Mouse (Mus musculus): ENCODE data around the gene Iqce.

Gene Iqce

GRCm38 (mm10) chr5:140639312-140639711, 62.9 kb downstream of the Iqce start:
- DNase-seq (ENCODE audit: extremely low spot score): no peak

GRCm38 (mm10) chr5:140638484-140638883, 63.7 kb downstream of the Iqce start:
- no peak for DNase-seq (ENCODE audit: extremely low spot score)

GRCm38 (mm10) chr5:140637989-140638388, 64.2 kb downstream of the Iqce start:
- no peak for DNase-seq (ENCODE audit: extremely low spot score)

- no peak for DNase-seq (ENCODE audit: extremely low spot score)
Measured at GRCm38 (mm10) chr5:140637058-140637410, 65.1 kb downstream of the Iqce start.

GRCm38 (mm10) chr5:140636316-140637057, 65.7 kb downstream of the Iqce start:
- no peak for DNase-seq (ENCODE audit: extremely low spot score)

- DNase-seq (ENCODE audit: extremely low spot score): no peak
Measured at GRCm38 (mm10) chr5:140634798-140635722, 67.1 kb downstream of the Iqce start.

GRCm38 (mm10) chr5:140633432-140633831, 68.7 kb downstream of the Iqce start:
- no peak for DNase-seq (ENCODE audit: extremely low spot score)

GRCm38 (mm10) chr5:140628995-140629394, 73.2 kb downstream of the Iqce start:
- DNase-seq (ENCODE audit: extremely low spot score): no peak

GRCm38 (mm10) chr5:140627580-140627979, 74.6 kb downstream of the Iqce start:
- DNase-seq (ENCODE audit: extremely low spot score): no peak

- DNase-seq (ENCODE audit: extremely low spot score): no peak
Measured at GRCm38 (mm10) chr5:140624961-140625360, 77.2 kb downstream of the Iqce start.

- no peak for DNase-seq (ENCODE audit: extremely low spot score)
Measured at GRCm38 (mm10) chr5:140624238-140624637, 77.9 kb downstream of the Iqce start.

- no peak for DNase-seq (ENCODE audit: extremely low spot score)
Measured at GRCm38 (mm10) chr5:140623791-140624190, 78.4 kb downstream of the Iqce start.

- DNase-seq (ENCODE audit: extremely low spot score): no peak
Measured at GRCm38 (mm10) chr5:140622978-140623670, 79.1 kb downstream of the Iqce start.

- no peak for DNase-seq (ENCODE audit: extremely low spot score)
Measured at GRCm38 (mm10) chr5:140621517-140621916, 80.7 kb downstream of the Iqce start.

- no peak for DNase-seq (ENCODE audit: extremely low spot score)
Measured at GRCm38 (mm10) chr5:140621092-140621491, 81.1 kb downstream of the Iqce start.

- DNase-seq (ENCODE audit: extremely low spot score): peak; percentile 40
Measured at GRCm38 (mm10) chr5:140619895-140620736, 82.1 kb downstream of the Iqce start.

GRCm38 (mm10) chr5:140619151-140619771, 82.9 kb downstream of the Iqce start:
- peak; percentile 90 for DNase-seq (ENCODE audit: extremely low spot score)

GRCm38 (mm10) chr5:140617714-140618113, 84.5 kb downstream of the Iqce start:
- DNase-seq (ENCODE audit: extremely low spot score): no peak

GRCm38 (mm10) chr5:140616691-140617090, 85.5 kb downstream of the Iqce start:
- no peak for DNase-seq (ENCODE audit: extremely low spot score)

- no peak for DNase-seq (ENCODE audit: extremely low spot score)
Measured at GRCm38 (mm10) chr5:140616110-140616503, 86.1 kb downstream of the Iqce start.

All from embryo, embryonic 9.5 days (tissue).